Mouse (Mus musculus) cerebellum, adult 11-12 months (tissue): ENCODE measurements around the gene Nin.
A peak's percentile ranks its signal among the peaks of the same experiment; 100 is the strongest.

ENCODE experiments used
- DNase-seq: peaks from one replicate; pipeline ENCODE4 v3.0.0; 2022

The Nin gene

DNA sequence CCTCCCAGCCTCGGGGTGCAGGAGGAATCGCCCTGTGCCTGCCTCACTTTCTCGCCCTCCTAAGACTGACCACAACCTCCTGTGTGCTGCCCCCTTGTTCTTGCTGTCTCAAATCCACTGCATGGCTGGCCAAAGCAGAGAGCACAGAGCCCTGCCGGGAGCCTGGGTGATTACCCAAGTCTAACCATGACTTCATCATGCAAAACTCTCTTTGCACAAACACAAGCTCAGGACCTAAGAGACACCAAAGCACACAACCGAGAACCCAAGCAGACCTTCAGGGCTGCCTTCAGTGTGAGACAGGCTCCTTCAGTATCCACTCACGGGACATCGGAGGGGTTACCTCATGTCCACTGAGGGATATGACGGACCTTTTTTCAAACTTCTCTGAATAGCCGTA, 31.0 kb downstream of the Nin start:
- DNase-seq = no peak

DNA sequence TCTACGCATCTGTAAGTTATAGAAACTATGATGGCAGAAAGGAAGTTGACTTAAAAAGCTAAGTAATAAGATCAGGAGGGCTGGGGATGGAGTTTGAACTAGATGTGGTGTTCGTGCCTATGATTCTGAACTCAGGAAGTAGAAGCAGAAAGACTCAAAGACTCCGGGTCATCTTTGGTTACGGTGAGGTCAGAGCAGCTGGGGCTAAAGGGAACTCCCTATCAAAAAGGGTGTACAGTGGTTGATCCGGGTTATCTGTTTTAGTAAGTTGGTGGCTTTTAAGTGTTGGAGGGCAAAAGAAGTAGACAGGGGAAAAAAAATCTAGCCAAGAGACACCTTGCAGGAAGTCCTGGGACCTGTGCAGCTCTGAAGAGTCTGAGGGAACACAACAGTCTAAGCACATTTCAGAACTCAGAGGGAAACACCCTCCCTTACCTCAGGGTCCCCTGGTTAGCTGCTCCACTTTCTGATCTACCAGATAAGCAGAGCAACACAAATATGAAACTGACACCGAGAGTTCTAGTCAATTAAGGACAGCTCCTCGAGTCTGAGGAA, 35.0 kb downstream of the Nin start:
- no peak for DNase-seq

DNA sequence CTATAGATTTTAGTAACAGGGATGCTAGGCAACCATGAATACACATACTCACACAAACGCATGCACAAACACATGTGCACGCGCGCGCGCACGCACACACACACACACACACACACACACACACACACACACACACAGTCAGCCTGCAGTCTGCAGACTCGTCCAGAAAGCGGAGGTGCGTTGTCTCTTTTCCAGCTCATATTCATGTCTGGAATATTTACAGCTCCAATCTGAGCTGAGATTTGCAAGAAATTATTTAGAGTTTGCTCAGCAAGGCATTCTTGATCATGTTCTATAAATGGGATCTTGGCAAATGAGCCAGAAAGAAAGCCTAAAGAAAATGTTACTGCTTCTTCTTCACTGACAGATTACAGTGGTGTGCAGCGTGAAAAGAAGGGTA, 37.0 kb downstream of the Nin start:
- DNase-seq = no peak

DNA sequence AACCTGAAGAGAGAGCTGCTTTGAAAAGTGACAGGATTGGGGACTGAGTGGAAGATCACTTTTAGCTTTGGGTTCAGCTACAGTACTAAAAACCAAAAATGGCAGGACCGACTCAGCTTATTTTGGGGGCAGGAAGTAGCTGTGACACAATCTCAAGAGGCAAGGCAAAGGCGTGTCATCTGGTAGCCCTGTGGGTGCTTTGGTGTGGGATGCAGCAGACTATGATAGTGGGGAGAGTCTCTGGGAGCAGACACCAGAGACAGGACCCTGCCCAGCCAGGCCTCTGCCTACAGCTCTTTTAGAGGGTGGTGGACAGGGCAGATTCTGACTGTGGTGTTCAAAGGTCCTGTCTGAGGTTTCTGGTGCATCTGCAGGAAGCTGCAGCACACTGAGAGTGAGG, 38.5 kb downstream of the Nin start:
- no peak for DNase-seq

DNA sequence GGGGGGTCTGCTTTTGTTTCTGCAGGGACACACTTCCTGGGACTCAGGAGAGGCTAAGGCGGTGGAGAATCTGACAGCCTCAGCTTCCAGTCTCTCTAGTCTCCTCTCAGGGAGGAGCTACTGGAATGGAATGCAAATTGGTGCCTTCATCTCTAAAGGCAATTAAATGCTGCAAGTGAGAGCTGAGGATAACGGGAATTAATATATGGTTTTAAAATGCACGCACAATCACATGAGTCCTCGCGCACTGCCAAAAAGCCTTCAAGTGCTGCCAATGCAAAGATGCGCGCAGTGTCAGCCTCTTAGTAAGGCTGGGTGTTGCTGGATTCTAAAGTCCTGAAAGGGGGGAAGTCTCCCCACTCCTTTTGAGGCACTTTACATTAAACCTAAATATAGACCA, 42.6 kb downstream of the Nin start:
- DNase-seq = no peak

DNA sequence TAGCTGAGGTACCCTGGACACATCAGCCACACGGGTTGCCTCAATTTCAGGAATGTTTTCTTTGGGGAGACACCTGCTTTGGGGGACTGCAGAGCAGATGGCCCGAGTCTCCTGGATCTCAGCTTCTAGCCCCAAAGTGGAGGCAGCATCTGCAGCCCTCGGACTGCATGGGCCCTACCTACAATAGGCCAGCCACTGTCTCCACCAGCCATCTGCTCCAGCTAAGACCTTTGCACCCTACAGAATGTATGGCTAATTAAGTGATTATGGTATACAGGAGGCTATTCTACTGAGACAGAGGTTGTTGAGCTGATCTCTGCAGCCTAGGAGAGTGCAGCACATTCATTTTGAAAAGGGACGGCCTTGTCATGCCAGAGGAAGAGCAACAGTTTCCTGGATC, 43.2 kb downstream of the Nin start:
- no peak for DNase-seq

DNA sequence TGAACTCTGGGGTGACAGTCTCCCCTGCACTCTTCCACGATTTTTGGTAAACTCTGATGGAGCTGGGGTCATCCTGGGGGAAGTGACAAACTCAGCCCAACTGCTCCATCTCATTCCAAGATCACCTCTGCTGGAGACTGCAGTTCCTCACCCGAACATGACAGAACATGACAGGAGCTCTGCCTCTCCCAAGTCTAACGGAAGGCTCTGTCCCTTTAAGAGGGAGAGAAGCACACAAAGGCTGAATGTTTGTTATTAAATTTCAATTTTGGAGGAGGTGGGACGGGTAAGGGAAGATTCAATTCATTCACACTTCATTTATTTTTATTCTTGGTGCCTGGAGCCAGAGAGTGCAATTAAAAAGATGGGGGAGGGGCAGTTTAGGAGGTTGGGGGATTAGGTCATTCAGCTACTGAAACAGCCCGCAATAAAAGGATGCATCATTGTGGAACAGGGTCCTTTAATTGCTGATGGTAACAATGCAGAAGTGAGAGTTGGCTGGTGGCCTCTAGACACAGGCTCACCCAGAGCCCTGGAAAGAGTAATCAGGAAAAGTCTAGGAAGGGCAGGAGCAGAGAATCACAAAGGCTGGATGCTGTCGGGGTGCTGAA, 44.8 kb downstream of the Nin start:
- no peak for DNase-seq

DNA sequence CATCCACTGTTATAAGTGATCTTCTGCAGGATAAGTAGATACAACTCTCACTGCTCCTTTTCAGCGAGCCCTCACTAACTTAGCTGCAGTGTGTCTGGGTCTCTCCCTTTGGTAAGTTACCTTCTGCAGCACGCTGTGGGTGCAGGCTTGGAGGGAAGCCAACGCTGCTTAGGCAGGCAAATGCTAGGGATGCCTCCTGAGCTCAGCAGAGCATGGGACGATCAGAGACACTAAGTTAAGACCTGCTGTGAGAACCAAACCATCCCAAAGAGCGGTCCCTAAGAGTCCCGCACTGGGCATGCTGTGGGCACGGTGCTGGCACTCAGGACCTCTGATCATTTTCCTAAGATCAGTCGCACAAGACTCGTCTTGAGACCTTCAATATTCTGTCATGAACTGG, 45.7 kb downstream of the Nin start:
- DNase-seq = no peak

DNA sequence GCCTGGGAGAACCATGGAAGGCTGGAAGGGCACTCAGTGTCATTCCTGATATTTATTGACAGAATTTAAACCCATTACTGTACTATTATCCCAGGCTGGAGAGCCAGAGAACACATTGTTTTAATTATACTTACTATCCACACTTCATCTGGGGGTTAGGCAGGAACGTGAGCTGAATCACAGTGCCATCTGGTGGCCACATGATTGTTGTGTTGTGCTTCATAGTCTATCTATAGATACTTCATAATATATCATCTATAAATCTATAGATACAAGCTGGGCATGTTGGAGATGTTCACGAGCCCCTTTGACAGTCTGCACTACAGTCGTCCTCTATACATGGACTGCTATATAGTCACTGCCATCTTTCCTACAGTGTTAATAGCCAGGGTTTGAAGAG, 51.4 kb downstream of the Nin start:
- DNase-seq = no peak

DNA sequence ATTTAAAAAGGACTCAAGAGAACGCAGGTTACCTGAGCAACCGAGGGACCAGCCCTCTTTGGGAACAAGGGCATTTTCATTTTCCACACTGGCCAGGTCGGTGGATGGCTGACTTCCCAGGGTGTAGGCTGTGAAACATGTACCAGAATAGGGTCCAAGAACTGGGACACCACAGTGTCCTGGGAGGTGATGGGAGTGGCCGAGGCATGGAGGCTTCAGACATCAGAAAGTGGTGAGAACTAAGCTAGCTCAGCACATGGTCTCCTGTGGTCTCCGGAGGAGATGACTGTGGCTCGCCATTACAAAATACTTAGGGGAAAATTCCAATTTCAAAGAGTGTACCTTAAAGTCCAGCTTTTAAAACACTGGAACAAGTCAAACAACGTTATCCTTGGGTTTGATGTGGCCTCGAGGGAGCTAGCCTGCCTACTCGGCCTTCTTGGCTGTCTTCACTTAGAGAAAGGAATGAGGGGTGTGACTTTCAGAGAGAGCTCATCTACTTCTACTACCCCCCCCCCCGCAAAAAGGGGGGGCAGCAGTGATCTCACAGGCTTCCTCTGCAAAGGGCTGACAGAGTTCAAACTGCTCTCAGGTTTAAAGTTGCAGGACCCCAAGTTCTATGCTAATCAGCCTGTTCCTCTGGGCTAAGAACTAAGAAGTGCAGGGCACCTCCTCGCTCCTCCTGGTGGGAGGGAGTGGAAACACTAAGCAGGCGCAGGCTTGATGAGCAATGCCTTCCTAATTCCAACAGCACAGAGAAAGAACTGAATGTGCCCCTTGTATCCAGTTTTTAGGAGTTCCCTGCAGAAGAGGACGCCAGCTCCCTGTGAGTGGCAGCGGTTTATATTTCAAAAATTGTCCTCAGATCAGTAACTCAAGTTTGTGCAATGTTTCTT, 54.3 kb downstream of the Nin start:
- DNase-seq = no peak

DNA sequence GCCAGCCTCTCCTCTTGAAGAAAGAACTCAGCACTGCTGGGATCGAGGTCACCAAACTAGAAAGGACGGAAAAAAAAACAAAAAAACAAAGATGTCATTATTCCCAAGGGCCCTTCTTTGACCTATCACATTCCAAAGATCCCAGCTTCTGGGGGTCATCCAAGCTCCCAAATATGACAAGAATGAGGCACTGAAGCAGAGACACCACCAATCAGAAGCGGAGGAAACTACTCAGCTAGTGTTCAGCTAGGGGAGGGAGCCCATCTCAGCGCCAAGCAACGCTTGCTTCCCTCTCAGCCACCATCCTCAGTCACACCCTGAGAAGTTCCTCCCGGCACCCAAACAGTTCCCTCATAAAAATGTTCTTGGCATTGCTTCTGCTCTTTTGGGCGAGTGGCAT, 62.8 kb downstream of the Nin start:
- no peak for DNase-seq

DNA sequence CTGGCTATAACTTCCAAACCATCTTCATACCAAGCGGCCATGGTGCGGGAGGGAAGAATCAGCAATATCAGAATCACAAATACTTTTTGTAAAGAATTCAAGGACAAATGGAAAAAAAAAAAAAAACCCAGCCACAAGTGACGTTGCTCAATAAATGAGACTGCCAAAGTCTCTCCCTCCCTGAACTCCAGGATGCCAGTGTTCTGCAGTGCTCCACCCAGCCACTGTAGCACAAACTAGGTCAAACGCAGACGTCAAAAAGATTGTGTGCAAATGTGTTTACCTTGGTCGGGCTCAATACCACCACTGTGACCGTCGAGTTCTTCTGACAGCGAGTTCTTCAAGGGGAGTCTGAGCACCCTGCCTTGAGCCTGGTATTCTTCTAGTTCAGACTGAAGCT, 64.8 kb downstream of the Nin start:
- no peak for DNase-seq

DNA sequence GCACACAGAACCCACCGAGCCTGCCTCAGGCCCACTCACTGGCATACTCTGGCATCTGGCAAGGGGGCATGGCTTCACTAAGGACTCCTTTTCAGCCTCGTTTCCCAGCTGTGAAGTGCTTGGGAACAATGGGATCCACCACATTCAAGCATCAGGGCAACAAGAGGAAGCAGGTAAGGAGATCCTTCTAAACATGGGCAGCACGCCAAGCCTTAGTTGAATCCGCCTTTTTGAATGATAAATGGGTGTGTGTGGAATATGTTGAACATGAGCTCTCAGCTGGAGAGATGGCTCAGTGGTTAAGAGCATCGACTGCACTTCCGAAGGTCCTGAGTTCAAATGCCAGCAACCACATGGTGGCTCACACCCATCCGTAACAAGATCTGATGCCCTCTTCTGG, 66.2 kb downstream of the Nin start:
- DNase-seq = no peak

DNA sequence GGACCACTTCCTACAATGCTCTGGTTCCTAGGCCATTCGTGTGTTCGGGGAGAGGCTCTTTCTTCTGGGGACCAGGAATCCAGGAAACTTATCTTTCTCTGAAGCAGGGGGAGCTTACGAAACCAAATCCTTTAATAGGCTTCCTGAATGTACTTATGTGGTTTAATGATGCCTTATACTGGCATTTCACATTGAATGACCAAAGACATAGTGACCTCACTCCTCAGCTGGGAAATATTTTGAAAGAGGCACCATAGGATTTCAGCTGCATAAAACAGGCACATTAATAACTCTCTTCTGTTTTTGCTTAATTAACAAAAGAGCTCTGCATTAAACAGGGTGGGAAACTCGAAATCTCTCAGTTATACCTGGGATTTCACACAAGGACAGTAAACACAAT, 69.2 kb downstream of the Nin start:
- DNase-seq = no peak

DNA sequence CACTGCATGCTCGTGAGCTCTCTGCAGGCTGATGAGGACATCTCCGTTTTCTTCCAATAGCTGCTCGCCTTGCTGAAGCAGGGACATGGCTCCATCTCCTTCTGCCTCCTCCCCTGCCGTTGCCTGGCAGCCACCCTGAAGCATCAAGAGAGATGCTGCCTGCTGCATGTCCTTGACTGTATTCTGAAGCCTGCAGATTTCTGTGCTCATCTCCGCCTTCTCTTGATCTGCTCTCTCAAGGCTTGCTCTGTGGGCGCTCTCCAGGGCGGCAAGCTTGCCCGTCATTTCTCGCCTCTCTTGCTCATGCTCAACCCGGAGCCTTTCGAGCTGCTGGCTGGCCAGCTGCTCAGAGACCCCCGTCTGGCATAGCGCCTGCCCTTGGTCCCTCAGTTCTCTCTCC, 70.1 kb downstream of the Nin start:
- no peak for DNase-seq

DNA sequence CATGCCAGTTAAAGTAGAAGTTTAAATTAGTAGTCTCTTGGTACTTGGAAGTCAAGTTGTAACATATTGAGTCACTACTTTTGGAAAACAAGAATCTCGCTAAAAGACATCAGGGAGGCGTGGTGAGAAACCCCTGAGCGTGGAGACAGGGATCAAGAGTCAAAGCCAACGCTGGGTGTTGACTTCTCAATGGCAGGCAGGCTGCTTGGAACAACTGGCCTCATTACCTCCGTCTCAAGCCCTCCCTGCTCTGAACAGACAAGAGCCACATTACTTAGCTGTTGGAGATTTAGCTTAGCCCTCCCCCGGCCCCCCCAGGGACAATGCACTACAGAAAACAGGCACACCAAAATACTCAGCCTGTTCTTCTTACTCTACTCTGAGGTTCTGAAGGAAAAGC, 72.5 kb downstream of the Nin start:
- no peak for DNase-seq

DNA sequence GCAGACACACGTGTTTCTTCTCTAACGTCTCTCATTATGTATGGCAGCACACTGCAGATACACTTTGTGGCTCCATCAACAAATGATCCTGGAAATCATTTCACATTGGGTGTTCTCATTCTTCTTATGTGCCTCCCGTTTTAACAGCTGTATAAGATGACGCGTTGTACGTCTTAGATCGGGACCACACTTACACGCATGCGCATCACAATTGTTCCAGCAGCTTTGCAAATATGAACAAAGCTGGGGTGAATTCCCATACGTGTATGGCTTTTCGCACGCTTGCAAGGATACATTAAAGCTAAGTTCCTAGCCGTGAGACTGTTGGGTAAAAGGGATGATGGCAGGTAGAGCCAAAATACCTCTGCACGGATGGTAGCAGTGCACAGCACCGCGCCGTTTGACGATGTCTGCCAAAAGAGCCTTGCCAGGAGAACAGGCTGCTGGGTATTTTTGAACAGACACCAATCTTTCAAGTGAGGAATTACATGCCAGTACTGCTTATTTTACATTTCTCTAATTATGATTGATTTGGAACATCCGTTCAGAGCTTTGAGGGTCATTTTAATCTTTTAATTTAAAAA, 76.7 kb downstream of the Nin start:
- peak; percentile 37 for DNase-seq

DNA sequence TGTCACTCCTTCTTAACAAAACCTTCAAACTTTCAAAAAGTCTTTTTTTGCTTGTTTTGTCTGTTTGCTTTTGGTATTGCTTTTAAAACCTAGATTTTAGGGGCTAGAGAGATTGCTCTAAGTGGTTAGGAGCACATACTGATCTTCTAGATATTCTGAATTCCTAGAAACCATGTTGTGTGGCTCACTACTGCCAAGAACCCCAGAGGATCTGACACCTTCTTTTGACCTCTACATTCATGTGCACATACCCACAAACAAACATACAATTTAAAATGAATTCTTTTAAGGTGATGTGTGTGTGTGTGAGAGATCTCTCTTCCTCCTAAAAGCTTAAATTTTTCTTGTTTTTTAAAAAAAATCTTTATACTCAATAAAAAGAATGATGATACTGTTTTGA, 87.3 kb downstream of the Nin start:
- DNase-seq = no peak

DNA sequence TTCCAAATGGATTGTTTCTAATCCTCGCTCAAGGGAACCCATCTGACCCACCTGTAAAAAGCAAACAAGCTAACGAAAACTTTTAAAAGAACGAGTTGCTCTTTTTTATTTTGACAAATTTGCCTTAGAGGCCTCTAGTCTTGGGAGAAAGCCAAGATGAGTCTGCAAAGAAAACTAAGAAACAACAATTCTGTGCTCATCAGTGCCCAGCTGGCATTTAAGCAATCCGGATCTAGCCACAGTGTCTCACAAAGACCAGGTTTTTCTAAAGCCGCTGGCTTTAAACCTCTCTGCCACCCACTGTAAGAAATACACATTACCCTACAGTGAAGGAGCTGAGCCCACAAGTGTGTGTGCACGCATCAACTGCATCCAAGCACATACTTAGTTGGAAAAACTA, 88.1 kb downstream of the Nin start:
- DNase-seq = no peak

DNA sequence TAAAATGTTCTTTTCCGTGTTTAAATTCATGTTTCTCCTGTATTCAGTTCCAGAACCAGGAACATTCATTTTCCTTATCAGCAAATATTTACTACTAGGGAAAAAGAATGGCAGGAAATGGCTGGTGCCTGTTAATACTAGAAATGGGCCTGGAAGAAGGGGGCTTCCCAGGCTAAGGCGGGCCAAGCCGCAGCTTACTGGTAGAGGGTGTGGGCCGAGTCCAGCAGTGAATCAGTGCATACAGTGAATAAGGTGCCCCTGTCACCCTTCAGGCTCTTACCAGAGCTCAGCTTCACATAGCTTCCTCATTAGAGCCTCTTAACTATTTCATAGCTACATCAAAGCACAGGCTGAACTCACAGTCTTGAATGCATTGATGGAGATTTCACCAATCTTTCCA, 89.9 kb downstream of the Nin start:
- DNase-seq = no peak

DNA sequence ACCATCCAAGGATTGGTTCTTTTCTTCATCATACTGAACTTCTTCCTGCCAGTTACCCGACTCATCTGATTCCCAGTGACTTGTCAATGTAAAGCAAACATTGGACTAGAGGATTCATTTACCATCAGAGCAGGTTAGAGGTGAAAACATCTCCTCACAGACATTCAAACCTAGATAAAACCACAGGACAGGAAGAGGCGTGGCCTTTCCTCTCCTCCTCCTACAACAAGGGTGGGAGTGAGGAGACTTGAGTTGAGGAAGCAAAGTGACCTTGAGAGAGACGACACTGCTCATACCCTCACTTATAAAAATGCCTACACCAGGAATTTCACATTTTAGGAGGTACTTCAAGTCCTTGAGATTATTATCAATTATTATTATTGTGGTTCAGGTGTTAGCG, 95.4 kb downstream of the Nin start:
- no peak for DNase-seq

DNA sequence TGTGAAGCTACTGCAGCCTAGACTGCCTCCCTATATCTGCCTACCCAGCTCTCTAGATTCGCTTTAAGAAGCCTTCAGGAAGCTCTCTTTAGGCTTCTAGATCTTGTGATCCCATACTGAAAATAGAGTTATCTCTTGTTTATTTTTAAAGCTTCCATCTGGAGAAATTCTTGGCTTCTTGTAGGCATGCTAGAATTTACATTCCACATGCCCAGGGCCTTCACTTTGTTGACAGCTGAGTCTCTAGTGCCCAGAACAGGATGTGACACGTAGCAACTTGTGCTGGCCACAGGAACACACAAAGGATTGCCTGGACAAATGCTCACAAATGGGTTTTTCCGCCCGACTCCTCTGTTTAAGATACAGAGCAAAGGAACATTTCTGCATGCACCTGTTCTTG, 97.6 kb downstream of the Nin start:
- DNase-seq = no peak

DNA sequence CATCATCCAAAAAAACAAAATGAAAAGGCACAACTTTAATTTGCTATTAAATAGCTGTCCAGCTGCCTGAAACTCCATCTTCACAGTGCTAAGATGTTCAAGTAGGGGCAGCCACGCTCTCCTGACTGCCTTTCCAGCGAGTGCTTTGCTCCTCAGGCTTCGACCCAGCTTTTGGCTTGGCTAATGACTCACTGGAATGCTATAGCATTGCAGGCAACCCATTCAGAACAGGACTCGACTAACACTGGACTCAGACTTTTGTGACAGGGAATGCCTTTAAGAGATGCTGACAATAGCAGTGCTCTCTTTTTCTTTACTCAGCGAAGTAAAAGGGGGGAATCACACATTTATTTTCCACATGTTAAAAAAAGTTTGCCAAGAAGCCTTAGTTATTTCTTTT, 101.8 kb downstream of the Nin start:
- no peak for DNase-seq

DNA sequence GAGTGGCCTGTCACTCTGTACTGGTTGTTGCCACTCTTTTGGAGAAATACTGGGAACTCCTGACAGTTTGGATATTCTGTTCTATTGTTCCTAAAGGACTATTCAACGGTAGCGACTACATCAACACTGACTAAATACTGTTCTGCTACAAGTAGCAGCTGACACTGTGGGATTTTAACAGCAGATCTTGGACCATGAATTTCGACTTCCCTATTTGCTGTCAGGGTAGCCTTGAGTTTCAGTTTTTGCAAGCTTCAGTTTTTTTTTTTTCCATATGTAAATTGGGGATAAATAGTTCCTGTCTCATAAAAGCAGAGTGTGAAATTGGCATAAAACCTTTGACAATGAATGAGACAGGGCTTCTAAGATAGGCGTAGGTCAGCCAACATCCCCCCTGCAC, 103.2 kb downstream of the Nin start:
- DNase-seq = no peak
